Comparison of ENCODE assay signal across 22 mouse cellular contexts in genomic region chr7:73939236-73939635, GRCm38 (mm10).
DNase-seq lines count a peak whose midpoint lies in the region; ATAC-seq and TF ChIP-seq lines count a peak whose summit lies in the region.
"Had no signal": no experiment of that assay in that cellular context is flagged by ENCODE, and none has a peak within 500 bp of the region (broad histone marks: within the 10 kb centered on the region; RNA-seq: fewer than 3 reads in every experiment).

No protein-coding gene starts in this region.

- no peak overlapping the region for H3K4me3 ChIP-seq in hindbrain, embryonic 12.5 days
- no peak overlapping the region for H3K4me3 ChIP-seq in hindbrain, embryonic 14.5 days (replicated peaks; ENCODE audit: low read length)
- no peak overlapping the region for H3K4me3 ChIP-seq in left cerebral cortex, adult 2 months
- H3K4me3 ChIP-seq: embryonic facial prominence, embryonic 10.5 days; embryonic facial prominence, embryonic 12.5 days; forebrain, embryonic 13.5 days; forebrain, embryonic 15.5 days had no signal

- H3K9ac ChIP-seq in hindbrain, embryonic 12.5 days, result no peak overlapping the region
- H3K9ac ChIP-seq in hindbrain, embryonic 14.5 days, result no peak overlapping the region
- H3K9ac ChIP-seq: embryonic facial prominence, embryonic 12.5 days; forebrain, embryonic 13.5 days; forebrain, embryonic 15.5 days; forebrain, postnatal 0 days had no signal

- no peak for TF ChIP-seq CTCF in left cerebral cortex, adult 2 months (IDR thresholded peaks at IDR 0.05)

- WGBS in hindbrain, embryonic 12.5 days, result 85% methylated on average over 8 of the region's 8 CpGs
- 84% methylated on average over 8 of the region's 8 CpGs for WGBS in hindbrain, embryonic 14.5 days

- H3K4me2 ChIP-seq in hindbrain, embryonic 12.5 days (replicated peaks), result no peak overlapping the region
- H3K4me2 ChIP-seq in hindbrain, embryonic 14.5 days (replicated peaks), result no peak overlapping the region
- H3K4me2 ChIP-seq: embryonic facial prominence, embryonic 12.5 days; forebrain, embryonic 13.5 days; forebrain, embryonic 15.5 days had no signal

- peak; percentile 63 to 81 for DNase-seq in cerebellum, postnatal 10 days
- DNase-seq in cerebellum, postnatal 36 days, result no peak
- DNase-seq in hindbrain, embryonic 14.5 days (ENCODE audit: low spot score), result no peak
- DNase-seq in left cerebral cortex, postnatal 4 days, result peak; percentile 67
- no peak for DNase-seq in left cerebral cortex, adult 2 months (ENCODE audit: extremely low spot score in 1 of 2, low spot score in 2 of 2)
- DNase-seq: adrenal gland, adult 8-10 months; adrenal gland, postnatal 14 days; adrenal gland, postnatal 36 days; B cell, adult 2 months; cerebellum, adult 11-12 months; cerebellum, adult 2 months; cerebellum, adult 9-11 months; forebrain, postnatal 0 days had no signal

- intact Hi-C loops in left cerebral cortex, postnatal 4 days (cut with DNase I), result no loop called here
- intact Hi-C loops in left cerebral cortex, adult 2 months (cut with DNase I), result no loop called here

- ATAC-seq in hindbrain, embryonic 12.5 days (ENCODE audit: low FRiP score), result no peak
- ATAC-seq in hindbrain, embryonic 14.5 days (ENCODE audit: low FRiP score), result no peak
- ATAC-seq: activated CD4-positive, CD25-positive, alpha-beta regulatory T cell, adult 4 months; CD4-positive, CD25-positive, alpha-beta regulatory T cell, adult 4 months; forebrain, embryonic 13.5 days; Patski had no signal

- H3K9me3 ChIP-seq in hindbrain, embryonic 12.5 days (replicated peaks), result no peaks in the 10 kb centered on the region
- H3K9me3 ChIP-seq in hindbrain, embryonic 14.5 days (ENCODE audit: control insufficient read depth, low read length), result no peaks in the 10 kb centered on the region
- H3K9me3 ChIP-seq: embryonic facial prominence, embryonic 10.5 days; embryonic facial prominence, embryonic 12.5 days; forebrain, embryonic 13.5 days; forebrain, embryonic 15.5 days had no signal

- H3K27ac ChIP-seq in hindbrain, embryonic 12.5 days, result peak overlapping the region; percentile 70
- no peak overlapping the region for H3K27ac ChIP-seq in hindbrain, embryonic 14.5 days
- H3K27ac ChIP-seq in left cerebral cortex, adult 2 months, result no peak overlapping the region
- H3K27ac ChIP-seq: embryonic facial prominence, embryonic 10.5 days; embryonic facial prominence, embryonic 12.5 days; forebrain, embryonic 13.5 days; forebrain, embryonic 15.5 days had no signal

- H3K27me3 ChIP-seq in hindbrain, embryonic 12.5 days, result no peaks in the 10 kb centered on the region
- H3K27me3 ChIP-seq in hindbrain, embryonic 14.5 days (ENCODE audit: control insufficient read depth, insufficient read depth, low read length), result no peaks in the 10 kb centered on the region
- H3K27me3 ChIP-seq: embryonic facial prominence, embryonic 12.5 days; forebrain, embryonic 13.5 days; forebrain, embryonic 15.5 days; Patski had no signal

- H3K36me3 ChIP-seq in hindbrain, embryonic 12.5 days, result peaks cover 52% of the 10 kb centered on the region
- H3K36me3 ChIP-seq in hindbrain, embryonic 14.5 days (replicated peaks; ENCODE audit: control insufficient read depth, insufficient read depth), result peaks cover 38% of the 10 kb centered on the region
- H3K36me3 ChIP-seq: G1E had no signal

- H3K4me1 ChIP-seq in hindbrain, embryonic 12.5 days, result peaks cover 30% of the 10 kb centered on the region
- H3K4me1 ChIP-seq in hindbrain, embryonic 14.5 days (replicated peaks; ENCODE audit: control insufficient read depth, insufficient read depth, low read length), result peaks cover 26% of the 10 kb centered on the region

Comparison
In these comparisons a context has a peak if more than half of its experiments do, and no peak if none do; other contexts are left out.
1. DNase-seq: peak in cerebellum, postnatal 10 days (2 of 2) and left cerebral cortex, postnatal 4 days (single experiment); none in cerebellum, postnatal 36 days (0 of 2), hindbrain, embryonic 14.5 days (single experiment) and left cerebral cortex, adult 2 months (0 of 2).